Mouse (Mus musculus): ENCODE results near the gene Hs2st1.

DNA sequence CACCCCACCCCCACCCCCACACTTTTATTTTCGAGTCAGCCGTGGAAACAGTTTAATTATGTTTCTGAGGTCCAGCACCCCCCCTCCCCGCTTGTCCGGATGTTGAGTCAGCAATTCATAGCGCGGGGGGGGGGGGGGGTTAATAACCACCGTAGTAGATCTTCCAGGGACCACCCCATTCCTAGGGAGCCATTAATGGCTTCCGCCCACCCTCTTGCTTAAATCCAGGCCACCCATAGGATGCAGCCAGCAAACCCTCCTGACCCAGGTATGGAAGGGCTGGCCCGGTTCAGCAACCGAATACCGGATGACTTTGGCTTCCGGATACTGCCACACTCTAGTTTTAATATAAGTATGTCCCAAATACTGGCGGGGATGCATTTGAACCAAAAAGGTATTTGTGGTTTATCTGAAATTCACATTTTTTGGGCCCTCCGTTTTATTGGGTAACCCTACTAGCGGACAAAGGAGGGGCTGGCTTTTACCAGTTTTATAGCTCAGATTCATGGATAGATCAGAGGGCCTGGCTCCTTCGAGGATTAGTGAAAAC lies 188.5 kb downstream of the Hs2st1 start:
- TF ChIP-seq GATA1 (IDR thresholded peaks at IDR 0.05; ENCODE audit: low read length) (no peak), TAL1 (IDR thresholded peaks at IDR 0.05; ENCODE audit: low read length) (no peak)

Measured in erythroblast, embryonic 14.5 days (primary cell).